ENCODE assay signal across 8 mouse cellular contexts in genomic region chr7:99151342-99151741, GRCm38 (mm10). TPM values are rescaled to one million over a fixed set of nuclear protein-coding genes. Genes with fewer than 3 reads are reported as not detected.
A peak's percentile ranks its signal among the peaks of the same experiment; 100 is the strongest.
DNase-seq lines count a peak whose midpoint lies in the region; ATAC-seq lines count a peak whose summit lies in the region.

No protein-coding gene starts in this region.

- peak; percentile 99 for ATAC-seq in cerebellum, adult (ENCODE audit: insufficient number of reproducible peaks, low FRiP score, low TSS enrichment)
- ATAC-seq in forebrain, embryonic 15.5 days (replicated peaks), result peak; percentile 68
- ATAC-seq in hematopoietic stem cell, adult 5-6 weeks (replicated peaks in 1 of 2; ENCODE audit: insufficient read depth in 1 of 2, low FRiP score in 2 of 2, low TSS enrichment in 1 of 2, low read depth in 1 of 2, poor library complexity in 2 of 2, severe bottlenecking in 2 of 2), result peak; percentile 91 to 94
- peak; percentile 41; the same call in 1 of the 2 replicates for ATAC-seq in lung, embryonic 15.5 days (ENCODE audit: borderline replicate concordance, extremely low read depth, low FRiP score, low TSS enrichment)

- peaks cover 6% of the 10 kb centered on the region for H3K4me1 ChIP-seq in forebrain, embryonic 15.5 days
- peaks cover 15% of the 10 kb centered on the region for H3K4me1 ChIP-seq in lung, embryonic 15.5 days

- no peaks in the 10 kb centered on the region for H3K27me3 ChIP-seq in forebrain, embryonic 15.5 days
- no peaks in the 10 kb centered on the region for H3K27me3 ChIP-seq in lung, embryonic 15.5 days

- 4% methylated on average over 7 of the region's 7 CpGs for WGBS in forebrain, embryonic 15.5 days
- WGBS in lung, embryonic 15.5 days, result 6% methylated on average over 7 of the region's 7 CpGs

- no peak overlapping the region for H3K4me2 ChIP-seq in forebrain, embryonic 15.5 days (replicated peaks)
- no peak overlapping the region for H3K4me2 ChIP-seq in lung, embryonic 15.5 days

- no peak overlapping the region for H3K9ac ChIP-seq in forebrain, embryonic 15.5 days (replicated peaks)
- no peak overlapping the region for H3K9ac ChIP-seq in lung, embryonic 15.5 days

- peak; percentile 97 for DNase-seq in ES-CJ7 (ENCODE audit: low read depth, low spot score)
- DNase-seq in layer of hippocampus, adult 8-10 months (ENCODE audit: low spot score in 2 of 2), result peak; percentile 92 to 97
- peak; percentile 94 for DNase-seq in ovary, postnatal 14 days (ENCODE audit: low spot score)
- DNase-seq in thymus, postnatal 10 days (ENCODE audit: low spot score in 2 of 2), result peak; percentile 90 to 97

- H3K36me3 ChIP-seq in forebrain, embryonic 15.5 days, result no peaks in the 10 kb centered on the region
- no peaks in the 10 kb centered on the region for H3K36me3 ChIP-seq in lung, embryonic 15.5 days

- H3K4me3 ChIP-seq in forebrain, embryonic 15.5 days, result no peak overlapping the region
- no peak overlapping the region for H3K4me3 ChIP-seq in lung, embryonic 15.5 days

- no peak overlapping the region for H3K27ac ChIP-seq in forebrain, embryonic 15.5 days (replicated peaks)
- no peak overlapping the region for H3K27ac ChIP-seq in lung, embryonic 15.5 days

- no peaks in the 10 kb centered on the region for H3K9me3 ChIP-seq in forebrain, embryonic 15.5 days
- H3K9me3 ChIP-seq in lung, embryonic 15.5 days, result no peaks in the 10 kb centered on the region

RNA-seq across cellular contexts. Expression of gene Uvrag, which starts 10.4 kb away (rescaled TPM):
- polyA plus RNA-seq in forebrain, embryonic 15.5 days (2015; fragmentation: Nextera tagmentation; extraction: Ambion mirVana), result 17.2 and 17.3 TPM in 2 replicates
- 34.4 and 39.3 TPM in 2 replicates for total RNA-seq in hematopoietic stem cell, adult 5-6 weeks (2017)
- 10 to 100 TPM; 41.6 to 54.7 (median 52.8) TPM for total RNA-seq in layer of hippocampus, adult 8-10 months (2022)
- polyA plus RNA-seq in lung, embryonic 15.5 days (2015; fragmentation: Nextera tagmentation; extraction: Ambion mirVana), result 21.8 and 23.7 TPM in 2 replicates

RNA-seq across cellular contexts. Expression of gene Dgat2, which starts 31.2 kb away (rescaled TPM):
- polyA plus RNA-seq in forebrain, embryonic 15.5 days (2015; fragmentation: Nextera tagmentation; extraction: Ambion mirVana), result 14.9 and 15.1 TPM in 2 replicates
- total RNA-seq in hematopoietic stem cell, adult 5-6 weeks (2017), result 0.69 and 5.9 TPM in 2 replicates
- 10 to 100 TPM; 80.9 to 89.3 (median 85.5) TPM for total RNA-seq in layer of hippocampus, adult 8-10 months (2022)
- polyA plus RNA-seq in lung, embryonic 15.5 days (2015; fragmentation: Nextera tagmentation; extraction: Ambion mirVana), result 32.7 and 34.7 TPM in 2 replicates

Comparison
In these comparisons a context has a peak if more than half of its experiments do, and no peak if none do; other contexts are left out.
1. ATAC-seq: peak in every context shown above with its lines; median percentile 99 in cerebellum, adult; 92 in hematopoietic stem cell, adult 5-6 weeks; 68 in forebrain, embryonic 15.5 days; 41 in lung, embryonic 15.5 days.
2. RNA of gene Dgat2, which starts 31.2 kb away (total RNA-seq): 80.9 to 89.3 TPM in layer of hippocampus, adult 8-10 months; 0.69 to 5.9 TPM in hematopoietic stem cell, adult 5-6 weeks; every median in the first group is over 10 times any median in the second.
3. Peak in every context shown above with its lines, with median percentiles within 50 percentile points of each other: DNase-seq.